Mouse (Mus musculus): Measurements from ENCODE around the gene Gm37240. TPM values are rescaled to one million over a fixed set of nuclear protein-coding genes. Genes with fewer than 3 reads are reported as not detected.

Gm37240 gene
- total RNA-seq, 1 experiment = 1.2 TPM

DNA sequence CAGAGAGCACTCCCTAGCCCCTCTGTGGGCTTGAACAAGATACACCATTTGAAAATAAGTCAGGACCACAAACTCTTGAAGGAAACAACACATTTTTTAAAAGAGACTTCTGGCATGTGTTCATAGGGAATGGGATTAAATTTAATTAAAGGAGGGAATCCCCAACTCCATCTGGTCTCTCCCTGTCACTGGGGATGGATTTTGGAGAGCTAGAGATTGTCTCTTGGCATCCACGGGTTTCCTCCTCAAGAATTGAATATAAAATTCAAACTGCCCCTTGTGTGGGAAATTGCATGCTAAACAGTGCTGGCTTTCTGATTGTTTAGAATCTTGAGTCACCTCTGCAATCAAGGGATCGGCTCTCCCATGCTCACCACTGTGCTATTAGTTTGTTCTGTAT is 1185.8 kb downstream of the Gm37240 start:
- H3K4me3 ChIP-seq (ENCODE audit: insufficient read depth in 1 of 2, low read depth in 1 of 2, low read length in 2 of 2, poor library complexity in 1 of 2, severe bottlenecking in 1 of 2) = no peak overlapping the region
- DNase-seq (ENCODE audit: low read depth, low spot score) = no peak
- no peak for TF ChIP-seq HCFC1 (IDR thresholded peaks at IDR 0.05; ENCODE audit: borderline replicate concordance, insufficient read depth, low read length)
- no peak for TF ChIP-seq MAFK (IDR thresholded peaks at IDR 0.05; ENCODE audit: insufficient read depth, low read depth, low read length)
- no peak for TF ChIP-seq ZNF384 (IDR thresholded peaks at IDR 0.05; ENCODE audit: low read depth, low read length)
- no peak for TF ChIP-seq CHD2 (IDR thresholded peaks at IDR 0.05; ENCODE audit: low read depth, low read length)
- no peak for TF ChIP-seq ZC3H11A (IDR thresholded peaks at IDR 0.05; ENCODE audit: borderline replicate concordance, low read depth, low read length)
- H3K27ac ChIP-seq (ENCODE audit: insufficient read depth, low read depth, low read length, poor library complexity, severe bottlenecking) = no peak overlapping the region
- no peak overlapping the region for H3K9ac ChIP-seq (ENCODE audit: insufficient read depth, low read depth, low read length, poor library complexity, severe bottlenecking)
- no peaks in the 10 kb centered on the region for H3K9me3 ChIP-seq (ENCODE audit: control insufficient read depth, insufficient read depth, low read depth, low read length)
- H3K36me3 ChIP-seq (ENCODE audit: control insufficient read depth, insufficient read depth, low read length, poor library complexity, severe bottlenecking) = no peaks in the 10 kb centered on the region
- H3K4me1 ChIP-seq (ENCODE audit: control insufficient read depth in 2 of 2, insufficient read depth in 2 of 2, low read length in 2 of 2, poor library complexity in 1 of 2) = peaks cover 0 to 2% of the 10 kb centered on the region in 2 experiments; a peak in 1 of 4 replicates
- in situ Hi-C loops (cut with MboI; ENCODE audit: low sequenced_read_pairs in 2 of 2, unreplicated experiment in 2 of 2) = no loop called here

DNA sequence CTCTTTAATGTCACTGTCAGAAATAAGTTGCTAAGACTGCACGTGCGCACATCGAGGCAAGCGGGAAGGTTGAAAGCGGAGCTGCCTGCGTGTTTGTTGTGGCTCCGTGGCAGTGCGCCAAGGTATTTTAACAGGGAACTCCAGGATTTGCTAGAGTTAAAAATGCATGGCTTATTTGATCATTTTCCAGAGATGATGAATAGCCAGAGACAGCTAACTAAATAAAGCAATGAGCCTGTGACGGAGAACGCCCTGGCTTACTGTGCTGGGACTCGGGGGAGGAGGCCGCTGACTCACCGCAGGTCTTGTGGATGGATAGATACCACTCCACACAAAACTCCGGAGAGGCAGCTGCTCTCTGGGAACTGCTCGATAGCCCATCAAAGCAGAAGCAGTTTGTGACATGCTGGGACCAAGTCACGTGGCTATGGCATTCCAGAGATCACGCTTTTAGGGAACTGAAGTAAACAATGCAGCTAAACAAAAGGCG is 1190.8 kb downstream of the Gm37240 start:
- 0 out of 4 replicates have a peak overlapping the region, but pooled peaks of 1 of the 2 experiments have one; percentile 2 for H3K4me3 ChIP-seq (ENCODE audit: insufficient read depth in 1 of 2, low read depth in 1 of 2, low read length in 2 of 2, poor library complexity in 1 of 2, severe bottlenecking in 1 of 2)

DNA sequence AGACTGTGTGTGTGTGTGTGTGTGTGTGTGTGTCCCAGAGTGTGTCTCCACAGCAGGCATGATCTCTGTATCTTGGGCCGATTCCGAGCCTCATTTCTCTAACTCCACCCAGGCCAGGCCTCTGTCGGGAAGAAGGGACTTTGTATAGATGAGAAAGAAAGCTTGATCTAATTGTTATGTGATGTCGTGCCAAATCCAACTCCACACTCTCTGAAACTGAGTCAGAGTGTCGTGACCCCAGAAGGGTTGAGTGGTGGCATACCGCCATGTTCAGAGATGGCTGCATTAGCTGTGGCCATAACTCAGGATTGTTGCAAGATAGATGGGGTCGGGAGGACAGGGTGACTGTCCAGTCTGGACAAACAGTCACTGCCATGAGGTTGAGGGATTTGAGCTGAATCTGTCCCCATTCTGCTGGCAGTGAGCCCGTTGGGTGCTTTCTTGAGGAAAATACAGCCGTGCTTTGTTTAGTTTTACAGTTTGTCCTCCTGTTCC is 1191.4 kb downstream of the Gm37240 start:
- Histone ChIP-seq H3K9ac (ENCODE audit: insufficient read depth, low read depth, low read length, poor library complexity, severe bottlenecking) (no peak overlapping the region), H3K9me3 (ENCODE audit: control insufficient read depth, insufficient read depth, low read depth, low read length) (no peaks in the 10 kb centered on the region), H3K36me3 (ENCODE audit: control insufficient read depth, insufficient read depth, low read length, poor library complexity, severe bottlenecking) (no peaks in the 10 kb centered on the region), H3K27ac (ENCODE audit: insufficient read depth, low read depth, low read length, poor library complexity, severe bottlenecking) (no peak overlapping the region), H3K4me3 (ENCODE audit: insufficient read depth in 1 of 2, low read depth in 1 of 2, low read length in 2 of 2, poor library complexity in 1 of 2, severe bottlenecking in 1 of 2) (no peak overlapping the region), H3K4me1 (ENCODE audit: control insufficient read depth in 2 of 2, insufficient read depth in 2 of 2, low read length in 2 of 2, poor library complexity in 1 of 2) (peaks cover 0 to 10% of the 10 kb centered on the region in 2 experiments; a peak in 2 of 4 replicates)
- no peak for TF ChIP-seq HCFC1 (IDR thresholded peaks at IDR 0.05; ENCODE audit: borderline replicate concordance, insufficient read depth, low read length)
- TF ChIP-seq MAFK (IDR thresholded peaks at IDR 0.05; ENCODE audit: insufficient read depth, low read depth, low read length) = no peak
- TF ChIP-seq ZC3H11A (IDR thresholded peaks at IDR 0.05; ENCODE audit: borderline replicate concordance, low read depth, low read length) = no peak
- TF ChIP-seq CHD2 (IDR thresholded peaks at IDR 0.05; ENCODE audit: low read depth, low read length) = no peak
- no peak for TF ChIP-seq ZNF384 (IDR thresholded peaks at IDR 0.05; ENCODE audit: low read depth, low read length)
- DNase-seq (ENCODE audit: low read depth, low spot score) = no peak
- in situ Hi-C loops (cut with MboI; ENCODE audit: low sequenced_read_pairs in 2 of 2, unreplicated experiment in 2 of 2) = no loop called here

More for the DNA sequence above, 1190.8 kb downstream of the Gm37240 start:
- no peak overlapping the region for H3K9ac ChIP-seq (ENCODE audit: insufficient read depth, low read depth, low read length, poor library complexity, severe bottlenecking)
- H3K36me3 ChIP-seq (ENCODE audit: control insufficient read depth, insufficient read depth, low read length, poor library complexity, severe bottlenecking) = no peaks in the 10 kb centered on the region
- peaks cover 0 to 10% of the 10 kb centered on the region in 2 experiments; a peak in 2 of 4 replicates for H3K4me1 ChIP-seq (ENCODE audit: control insufficient read depth in 2 of 2, insufficient read depth in 2 of 2, low read length in 2 of 2, poor library complexity in 1 of 2)
- no peak overlapping the region for H3K27ac ChIP-seq (ENCODE audit: insufficient read depth, low read depth, low read length, poor library complexity, severe bottlenecking)
- DNase-seq (ENCODE audit: low read depth, low spot score) = peak; percentile 40
- in situ Hi-C loops (cut with MboI; ENCODE audit: low sequenced_read_pairs in 2 of 2, unreplicated experiment in 2 of 2) = no loop called here
- no peak for TF ChIP-seq ZNF384 (IDR thresholded peaks at IDR 0.05; ENCODE audit: low read depth, low read length)
- no peak for TF ChIP-seq HCFC1 (IDR thresholded peaks at IDR 0.05; ENCODE audit: borderline replicate concordance, insufficient read depth, low read length)
- TF ChIP-seq CHD2 (IDR thresholded peaks at IDR 0.05; ENCODE audit: low read depth, low read length) = no peak
- TF ChIP-seq MAFK (IDR thresholded peaks at IDR 0.05; ENCODE audit: insufficient read depth, low read depth, low read length) = no peak
- TF ChIP-seq ZC3H11A (IDR thresholded peaks at IDR 0.05; ENCODE audit: borderline replicate concordance, low read depth, low read length) = no peak
- H3K9me3 ChIP-seq (ENCODE audit: control insufficient read depth, insufficient read depth, low read depth, low read length) = no peaks in the 10 kb centered on the region

DNA sequence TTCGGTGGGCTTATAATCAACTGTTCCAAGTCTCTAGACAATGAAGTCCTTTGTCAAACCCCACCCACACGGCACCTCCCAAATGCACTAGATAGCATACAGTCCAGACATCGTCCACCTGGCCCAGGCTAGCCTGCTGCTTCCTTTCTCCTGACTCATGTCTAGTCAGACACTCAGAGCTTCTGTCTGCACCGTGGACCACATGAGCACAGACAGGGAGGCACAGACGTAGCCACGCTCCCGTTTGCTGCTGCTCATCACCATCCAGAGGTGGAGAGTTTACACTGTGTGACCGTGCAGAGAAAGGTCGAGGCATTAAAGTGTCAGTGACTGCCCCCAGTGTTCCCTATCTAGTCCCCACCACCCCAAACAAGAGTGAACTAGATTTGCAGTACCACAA is 1191.9 kb downstream of the Gm37240 start:
- Histone ChIP-seq H3K4me1 (ENCODE audit: control insufficient read depth in 2 of 2, insufficient read depth in 2 of 2, low read length in 2 of 2, poor library complexity in 1 of 2) (peaks cover 0 to 10% of the 10 kb centered on the region in 2 experiments; a peak in 2 of 4 replicates), H3K36me3 (ENCODE audit: control insufficient read depth, insufficient read depth, low read length, poor library complexity, severe bottlenecking) (no peaks in the 10 kb centered on the region), H3K4me3 (ENCODE audit: insufficient read depth in 1 of 2, low read depth in 1 of 2, low read length in 2 of 2, poor library complexity in 1 of 2, severe bottlenecking in 1 of 2) (no peak overlapping the region), H3K9me3 (ENCODE audit: control insufficient read depth, insufficient read depth, low read depth, low read length) (no peaks in the 10 kb centered on the region), H3K27ac (ENCODE audit: insufficient read depth, low read depth, low read length, poor library complexity, severe bottlenecking) (no peak overlapping the region), H3K9ac (ENCODE audit: insufficient read depth, low read depth, low read length, poor library complexity, severe bottlenecking) (no peak overlapping the region)
- TF ChIP-seq CHD2 (IDR thresholded peaks at IDR 0.05; ENCODE audit: low read depth, low read length) (no peak), ZC3H11A (IDR thresholded peaks at IDR 0.05; ENCODE audit: borderline replicate concordance, low read depth, low read length) (no peak), ZNF384 (IDR thresholded peaks at IDR 0.05; ENCODE audit: low read depth, low read length) (no peak), MAFK (IDR thresholded peaks at IDR 0.05; ENCODE audit: insufficient read depth, low read depth, low read length) (no peak), HCFC1 (IDR thresholded peaks at IDR 0.05; ENCODE audit: borderline replicate concordance, insufficient read depth, low read length) (no peak)
- no peak for DNase-seq (ENCODE audit: low read depth, low spot score)
- in situ Hi-C loops (cut with MboI; ENCODE audit: low sequenced_read_pairs in 2 of 2, unreplicated experiment in 2 of 2) = no loop called here

All from ES-E14 (cell line).